Mouse (Mus musculus): Measurements from ENCODE around the gene Abhd11. TPM values are rescaled to one million over a fixed set of nuclear protein-coding genes. Genes with fewer than 3 reads are reported as not detected.

Gene Abhd11
- polyA plus RNA-seq, 1 experiment from 2014 or later: 70.9 TPM

Other genes with a start within 250 kb of the Abhd11 start
- gene Tmem270, start 102.4 kb upstream of the Abhd11 start, polyA plus RNA-seq (2015; fragmentation: Nextera tagmentation; extraction: Ambion mirVana): not detected in 2 replicates
- gene Cldn13, start 93.6 kb upstream of the Abhd11 start, polyA plus RNA-seq (2015; fragmentation: Nextera tagmentation; extraction: Ambion mirVana): 7.9 and 22.3 TPM in 2 replicates
- 20.9 and 21.0 TPM in 2 replicates for gene Mettl27, start 76.8 kb upstream of the Abhd11 start, polyA plus RNA-seq (2015; fragmentation: Nextera tagmentation; extraction: Ambion mirVana)
- gene Cldn4, start 62.2 kb upstream of the Abhd11 start, polyA plus RNA-seq (2015; fragmentation: Nextera tagmentation; extraction: Ambion mirVana): 54.5 and 58.6 TPM in 2 replicates
- gene Cldn3, start 22.9 kb upstream of the Abhd11 start, polyA plus RNA-seq (2015; fragmentation: Nextera tagmentation; extraction: Ambion mirVana): 120 and 147 TPM in 2 replicates
- gene Stx1a, start 14.3 kb downstream of the Abhd11 start, polyA plus RNA-seq (2015; fragmentation: Nextera tagmentation; extraction: Ambion mirVana): 11.8 and 12.3 TPM in 2 replicates
- gene Dnajc30, start 55.0 kb downstream of the Abhd11 start, polyA plus RNA-seq (2015; fragmentation: Nextera tagmentation; extraction: Ambion mirVana): 28.9 and 33.5 TPM in 2 replicates
- gene Bud23, start 55.8 kb downstream of the Abhd11 start, polyA plus RNA-seq (2015; fragmentation: Nextera tagmentation; extraction: Ambion mirVana): 98.6 and 112 TPM in 2 replicates
- 7.3 and 7.6 TPM in 2 replicates for gene Vps37d, start 69.1 kb downstream of the Abhd11 start, polyA plus RNA-seq (2015; fragmentation: Nextera tagmentation; extraction: Ambion mirVana)
- 5.8 and 7.5 TPM in 2 replicates for gene Mlxipl, start 80.7 kb downstream of the Abhd11 start, polyA plus RNA-seq (2015; fragmentation: Nextera tagmentation; extraction: Ambion mirVana)
- gene Tbl2, start 140.5 kb downstream of the Abhd11 start, polyA plus RNA-seq (2015; fragmentation: Nextera tagmentation; extraction: Ambion mirVana): 20.9 and 27.0 TPM in 2 replicates
- gene Bcl7b, start 159.1 kb downstream of the Abhd11 start, polyA plus RNA-seq (2015; fragmentation: Nextera tagmentation; extraction: Ambion mirVana): 48.4 and 56.0 TPM in 2 replicates
- 37.3 and 40.1 TPM in 2 replicates for gene Baz1b, start 178.1 kb downstream of the Abhd11 start, polyA plus RNA-seq (2015; fragmentation: Nextera tagmentation; extraction: Ambion mirVana)
- gene Fzd9, start 242.1 kb downstream of the Abhd11 start, polyA plus RNA-seq (2015; fragmentation: Nextera tagmentation; extraction: Ambion mirVana): 0.90 and 1.4 TPM in 2 replicates

Data from stomach, embryonic 15.5 days (tissue).